Mouse (Mus musculus) gastrocnemius, adult 18-20 months (tissue): Measurements from ENCODE around the gene Sox5. TPM values are rescaled to one million over a fixed set of nuclear protein-coding genes. Genes with fewer than 3 reads are reported as not detected.

Source experiments
- DNase-seq: peaks from one replicate; pipeline ENCODE4 v3.0.0; 2021; ENCODE audit warnings: low spot score
- total RNA-seq, 2 experiments: library from RNA; stranded (reverse); gene quantifications; 2 replicates each; pipeline ENCODE4 v1.2.3; 2021

The Sox5 gene
- total RNA-seq, 2 experiments from 2014 or later = 1.1 to 1.3 TPM

DNA sequence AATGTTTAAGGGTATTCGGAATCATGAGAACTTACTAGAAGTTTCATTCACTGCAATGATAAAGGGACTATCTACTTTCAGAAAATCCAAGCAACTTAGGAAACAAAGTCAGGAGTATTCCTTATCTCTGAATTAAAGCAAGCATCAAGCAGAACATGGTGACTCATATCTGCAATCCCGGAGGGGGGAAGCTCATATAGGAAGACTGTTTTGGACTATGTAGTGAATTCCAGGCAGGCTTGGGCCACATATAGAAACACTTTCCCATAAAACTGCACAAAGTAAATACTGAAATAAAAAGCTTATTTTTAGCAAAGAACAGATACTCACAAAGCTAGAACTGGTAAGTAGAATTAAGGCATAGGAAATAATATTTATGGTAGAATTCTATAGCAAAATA, 993.3 kb downstream of the Sox5 start:
- DNase-seq = no peak

DNA sequence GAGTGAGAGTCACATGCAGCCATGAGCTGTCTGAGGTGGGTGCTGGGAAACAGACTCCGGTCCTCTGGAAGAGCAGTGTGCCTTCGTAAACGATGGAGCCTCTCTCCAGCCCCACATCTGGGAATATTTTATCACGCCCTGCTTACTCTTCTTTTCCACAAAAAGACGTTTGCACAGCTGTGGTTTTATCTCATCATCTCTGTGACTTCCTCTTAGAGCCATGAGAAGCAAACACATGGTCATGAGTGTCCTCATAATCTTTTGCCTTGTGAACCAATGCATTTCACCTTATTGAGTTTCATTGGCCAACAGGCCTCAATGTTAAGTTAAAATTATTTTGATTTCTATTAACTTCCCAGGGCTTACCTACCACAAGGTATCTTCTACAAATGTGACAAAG, 994.4 kb downstream of the Sox5 start:
- DNase-seq = no peak

DNA sequence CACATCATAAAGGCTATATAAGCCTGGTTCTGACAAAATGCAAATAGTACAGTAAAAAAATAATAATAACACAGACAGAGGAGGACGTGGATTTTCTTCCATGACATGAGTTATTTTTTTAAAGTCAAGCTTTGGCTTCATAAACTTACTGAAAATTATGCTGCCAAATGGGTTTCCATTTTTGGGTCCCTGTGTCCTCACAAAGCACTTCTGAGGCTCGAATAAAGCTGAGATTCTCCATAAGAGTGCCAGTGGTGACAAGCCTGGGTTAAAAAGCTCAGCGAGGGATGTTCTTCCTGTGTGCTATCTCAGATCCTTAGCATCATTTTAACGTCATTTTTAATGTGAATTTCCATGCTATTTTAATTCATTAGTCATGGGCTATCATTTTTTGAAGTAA, 996.1 kb downstream of the Sox5 start:
- DNase-seq = no peak
